Mouse (Mus musculus): ENCODE data around the gene D930007J09Rik. TPM values are rescaled to one million over a fixed set of nuclear protein-coding genes. Genes with fewer than 3 reads are reported as not detected.

D930007J09Rik gene
- polyA plus RNA-seq, 1 experiment, result not detected

- Histone ChIP-seq H3K79me3 (ENCODE audit: low read depth) (peaks cover 25% of the 10 kb centered on the region), H3ac (ENCODE audit: control insufficient read depth, insufficient read length, low read depth) (no peak overlapping the region), H3K79me2 (ENCODE audit: control insufficient read depth, insufficient read depth) (peaks cover 34% of the 10 kb centered on the region), H3K4me3 (ENCODE audit: insufficient read depth, poor library complexity, severe bottlenecking) (no peak overlapping the region), H3K36me3 (ENCODE audit: control insufficient read depth, insufficient read depth) (peaks cover 21% of the 10 kb centered on the region), H3K27me3 (ENCODE audit: control insufficient read depth, insufficient read depth, insufficient read length) (no peaks in the 10 kb centered on the region)
- no peak for TF ChIP-seq MAX (IDR thresholded peaks at IDR 0.05)
- no peak for TF ChIP-seq FOSL1 (IDR thresholded peaks at IDR 0.05; ENCODE audit: insufficient read depth, low read length, poor library complexity, severe bottlenecking)
- no peak for TF ChIP-seq USF1 (IDR thresholded peaks at IDR 0.05; ENCODE audit: low read depth)
- TF ChIP-seq CEBPB (IDR thresholded peaks at IDR 0.05; ENCODE audit: low read depth), result no peak
- TF ChIP-seq CTCF (IDR thresholded peaks at IDR 0.05; ENCODE audit: control insufficient read depth, insufficient read depth, insufficient read length), result no peak
These were observed 1.8 kb downstream of the D930007J09Rik start for GRCm38 (mm10) chr13:32800859-32801258.

DNA sequence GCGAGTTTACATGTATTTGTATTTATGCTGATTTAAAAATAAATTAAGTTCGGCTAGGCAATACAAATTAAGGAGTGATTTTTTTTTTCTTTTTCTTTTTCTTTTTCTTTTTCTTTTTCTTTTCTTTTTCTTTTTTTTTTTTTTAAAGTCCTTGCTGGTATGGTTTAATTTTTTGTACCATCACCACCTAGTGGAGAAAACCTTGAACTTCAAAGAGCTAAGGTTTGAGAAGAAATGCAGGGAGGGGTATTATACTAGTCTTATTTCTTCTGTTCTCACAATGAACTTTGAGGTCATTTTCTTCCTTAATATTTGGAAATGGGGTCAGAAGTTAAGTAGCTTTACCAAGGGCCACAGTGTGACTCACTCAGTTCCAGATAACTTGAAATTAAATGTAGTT lies 3.5 kb downstream of the D930007J09Rik start:
- no peak overlapping the region for H3ac ChIP-seq (ENCODE audit: control insufficient read depth, insufficient read length, low read depth)
- TF ChIP-seq USF1 (IDR thresholded peaks at IDR 0.05; ENCODE audit: low read depth) (no peak), MYOG (IDR thresholded peaks at IDR 0.05; ENCODE audit: control insufficient read depth, extremely low read depth, insufficient read length) (no peak), CTCF (IDR thresholded peaks at IDR 0.05; ENCODE audit: control insufficient read depth, insufficient read depth, insufficient read length) (no peak), CEBPB (IDR thresholded peaks at IDR 0.05; ENCODE audit: low read depth) (no peak), MAX (IDR thresholded peaks at IDR 0.05) (no peak), FOSL1 (IDR thresholded peaks at IDR 0.05; ENCODE audit: insufficient read depth, low read length, poor library complexity, severe bottlenecking) (no peak), MYOD1 (IDR thresholded peaks at IDR 0.05; ENCODE audit: control insufficient read depth, insufficient read length, low read depth) (no peak)
- peaks cover 19% of the 10 kb centered on the region for H3K79me2 ChIP-seq (ENCODE audit: control insufficient read depth, insufficient read depth)
- no peak overlapping the region for H3K4me3 ChIP-seq (ENCODE audit: insufficient read depth, poor library complexity, severe bottlenecking)
- H3K27me3 ChIP-seq (ENCODE audit: control insufficient read depth, insufficient read depth, insufficient read length), result no peaks in the 10 kb centered on the region
- H3K79me3 ChIP-seq (ENCODE audit: low read depth), result peaks cover 13% of the 10 kb centered on the region
- H3K36me3 ChIP-seq (ENCODE audit: control insufficient read depth, insufficient read depth), result peaks cover 4% of the 10 kb centered on the region

DNA sequence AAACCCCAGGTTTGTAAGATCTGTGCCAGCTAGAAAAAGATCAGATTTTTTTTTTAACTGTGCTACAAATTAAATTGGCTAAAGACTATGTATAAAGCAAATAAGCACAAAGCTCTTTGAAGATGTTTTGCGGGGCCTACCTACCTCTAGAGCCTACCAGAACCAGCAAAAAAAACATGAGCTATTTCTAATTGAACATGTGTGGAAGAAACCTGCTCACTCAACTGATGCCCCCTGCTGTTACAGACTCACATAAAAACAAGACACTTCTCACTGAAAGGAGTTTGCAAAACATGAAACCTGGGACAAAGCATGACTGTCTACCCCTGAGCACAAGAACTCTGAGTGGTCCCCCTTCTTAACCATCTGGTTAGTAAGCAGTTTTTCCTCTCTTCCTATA lies 5.6 kb downstream of the D930007J09Rik start:
- no peaks in the 10 kb centered on the region for H3K36me3 ChIP-seq (ENCODE audit: control insufficient read depth, insufficient read depth)
- no peaks in the 10 kb centered on the region for H3K27me3 ChIP-seq (ENCODE audit: control insufficient read depth, insufficient read depth, insufficient read length)
- H3K79me2 ChIP-seq (ENCODE audit: control insufficient read depth, insufficient read depth), result no peaks in the 10 kb centered on the region
- no peak for TF ChIP-seq USF1 (IDR thresholded peaks at IDR 0.05; ENCODE audit: low read depth)
- TF ChIP-seq MAX (IDR thresholded peaks at IDR 0.05), result no peak
- no peak for TF ChIP-seq FOSL1 (IDR thresholded peaks at IDR 0.05; ENCODE audit: insufficient read depth, low read length, poor library complexity, severe bottlenecking)
- TF ChIP-seq MYOD1 (IDR thresholded peaks at IDR 0.05; ENCODE audit: control insufficient read depth, insufficient read length, low read depth), result no peak
- TF ChIP-seq CTCF (IDR thresholded peaks at IDR 0.05; ENCODE audit: control insufficient read depth, insufficient read depth, insufficient read length), result no peak
- TF ChIP-seq MYOG (IDR thresholded peaks at IDR 0.05; ENCODE audit: control insufficient read depth, extremely low read depth, insufficient read length), result no peak
- TF ChIP-seq CEBPB (IDR thresholded peaks at IDR 0.05; ENCODE audit: low read depth), result no peak
- no peak overlapping the region for H3K4me3 ChIP-seq (ENCODE audit: insufficient read depth, poor library complexity, severe bottlenecking)
- no peaks in the 10 kb centered on the region for H3K79me3 ChIP-seq (ENCODE audit: low read depth)
- no peak overlapping the region for H3ac ChIP-seq (ENCODE audit: control insufficient read depth, insufficient read length, low read depth)

GRCm38 (mm10) chr13:32795166-32795565 lies 7.5 kb downstream of the D930007J09Rik start:
- H3K27me3 ChIP-seq (ENCODE audit: control insufficient read depth, insufficient read depth, insufficient read length), result no peaks in the 10 kb centered on the region
- H3ac ChIP-seq (ENCODE audit: control insufficient read depth, insufficient read length, low read depth), result no peak overlapping the region
- H3K79me3 ChIP-seq (ENCODE audit: low read depth), result no peaks in the 10 kb centered on the region
- no peak for TF ChIP-seq MYOG (IDR thresholded peaks at IDR 0.05; ENCODE audit: control insufficient read depth, extremely low read depth, insufficient read length)
- no peak for TF ChIP-seq CEBPB (IDR thresholded peaks at IDR 0.05; ENCODE audit: low read depth)
- TF ChIP-seq MAX (IDR thresholded peaks at IDR 0.05), result no peak
- no peak for TF ChIP-seq CTCF (IDR thresholded peaks at IDR 0.05; ENCODE audit: control insufficient read depth, insufficient read depth, insufficient read length)
- no peak for TF ChIP-seq MYOD1 (IDR thresholded peaks at IDR 0.05; ENCODE audit: control insufficient read depth, insufficient read length, low read depth)
- TF ChIP-seq FOSL1 (IDR thresholded peaks at IDR 0.05; ENCODE audit: insufficient read depth, low read length, poor library complexity, severe bottlenecking), result no peak
- TF ChIP-seq USF1 (IDR thresholded peaks at IDR 0.05; ENCODE audit: low read depth), result no peak
- H3K36me3 ChIP-seq (ENCODE audit: control insufficient read depth, insufficient read depth), result no peaks in the 10 kb centered on the region
- no peak overlapping the region for H3K4me3 ChIP-seq (ENCODE audit: insufficient read depth, poor library complexity, severe bottlenecking)
- no peaks in the 10 kb centered on the region for H3K79me2 ChIP-seq (ENCODE audit: control insufficient read depth, insufficient read depth)

DNA sequence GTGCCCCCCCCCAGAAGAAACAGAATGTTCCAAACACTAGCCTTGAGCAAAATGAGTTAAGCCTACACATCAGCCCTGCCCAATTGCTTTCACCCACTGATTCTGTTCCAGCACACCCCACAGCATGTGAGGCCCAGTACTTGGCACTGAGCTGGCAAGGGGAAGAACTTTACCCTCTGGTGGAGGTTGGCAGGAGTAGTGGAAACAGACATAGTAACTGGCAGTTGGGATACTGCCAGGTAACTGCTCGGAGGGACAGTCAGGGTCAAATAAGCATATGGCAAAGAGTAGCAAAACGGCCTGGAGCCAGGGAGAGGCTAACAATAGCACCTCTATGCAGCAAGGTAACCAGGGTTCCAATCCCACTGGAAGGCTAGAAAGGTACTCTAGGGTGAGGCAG lies 8.0 kb downstream of the D930007J09Rik start:
- Histone ChIP-seq H3K79me3 (ENCODE audit: low read depth) (no peaks in the 10 kb centered on the region), H3K27me3 (ENCODE audit: control insufficient read depth, insufficient read depth, insufficient read length) (no peaks in the 10 kb centered on the region)
- no peak for TF ChIP-seq MAX (IDR thresholded peaks at IDR 0.05)
- no peak for TF ChIP-seq CTCF (IDR thresholded peaks at IDR 0.05; ENCODE audit: control insufficient read depth, insufficient read depth, insufficient read length)
- no peak for TF ChIP-seq USF1 (IDR thresholded peaks at IDR 0.05; ENCODE audit: low read depth)
- no peak for TF ChIP-seq CEBPB (IDR thresholded peaks at IDR 0.05; ENCODE audit: low read depth)
- TF ChIP-seq MYOG (IDR thresholded peaks at IDR 0.05; ENCODE audit: control insufficient read depth, extremely low read depth, insufficient read length), result no peak
- TF ChIP-seq MYOD1 (IDR thresholded peaks at IDR 0.05; ENCODE audit: control insufficient read depth, insufficient read length, low read depth), result no peak
- TF ChIP-seq FOSL1 (IDR thresholded peaks at IDR 0.05; ENCODE audit: insufficient read depth, low read length, poor library complexity, severe bottlenecking), result no peak

GRCm38 (mm10) chr13:32789781-32790180 lies 12.9 kb downstream of the D930007J09Rik start:
- no peaks in the 10 kb centered on the region for H3K79me2 ChIP-seq (ENCODE audit: control insufficient read depth, insufficient read depth)
- H3K36me3 ChIP-seq (ENCODE audit: control insufficient read depth, insufficient read depth), result no peaks in the 10 kb centered on the region
- H3K4me3 ChIP-seq (ENCODE audit: insufficient read depth, poor library complexity, severe bottlenecking), result no peak overlapping the region
- no peaks in the 10 kb centered on the region for H3K27me3 ChIP-seq (ENCODE audit: control insufficient read depth, insufficient read depth, insufficient read length)
- TF ChIP-seq CTCF (IDR thresholded peaks at IDR 0.05; ENCODE audit: control insufficient read depth, insufficient read depth, insufficient read length) (no peak), FOSL1 (IDR thresholded peaks at IDR 0.05; ENCODE audit: insufficient read depth, low read length, poor library complexity, severe bottlenecking) (no peak), MYOG (IDR thresholded peaks at IDR 0.05; ENCODE audit: control insufficient read depth, extremely low read depth, insufficient read length) (no peak), USF1 (IDR thresholded peaks at IDR 0.05; ENCODE audit: low read depth) (no peak), MAX (IDR thresholded peaks at IDR 0.05) (no peak), MYOD1 (IDR thresholded peaks at IDR 0.05; ENCODE audit: control insufficient read depth, insufficient read length, low read depth) (no peak), CEBPB (IDR thresholded peaks at IDR 0.05; ENCODE audit: low read depth) (no peak)
- H3ac ChIP-seq (ENCODE audit: control insufficient read depth, insufficient read length, low read depth), result no peak overlapping the region
- no peaks in the 10 kb centered on the region for H3K79me3 ChIP-seq (ENCODE audit: low read depth)

More for the DNA sequence above, 8.0 kb downstream of the D930007J09Rik start:
- no peak overlapping the region for H3ac ChIP-seq (ENCODE audit: control insufficient read depth, insufficient read length, low read depth)
- no peak overlapping the region for H3K4me3 ChIP-seq (ENCODE audit: insufficient read depth, poor library complexity, severe bottlenecking)
- no peaks in the 10 kb centered on the region for H3K79me2 ChIP-seq (ENCODE audit: control insufficient read depth, insufficient read depth)
- H3K36me3 ChIP-seq (ENCODE audit: control insufficient read depth, insufficient read depth), result no peaks in the 10 kb centered on the region
